Mouse (Mus musculus): ENCODE results near the gene Fbxo48. TPM values are rescaled to one million over a fixed set of nuclear protein-coding genes. Genes with fewer than 3 reads are reported as not detected.
A peak's percentile ranks its signal among the peaks of the same experiment; 100 is the strongest.

Gene Fbxo48
- total and polyA plus RNA-seq, 3 experiments: 6.5 to 10.3 (median 7.0) TPM

DNA sequence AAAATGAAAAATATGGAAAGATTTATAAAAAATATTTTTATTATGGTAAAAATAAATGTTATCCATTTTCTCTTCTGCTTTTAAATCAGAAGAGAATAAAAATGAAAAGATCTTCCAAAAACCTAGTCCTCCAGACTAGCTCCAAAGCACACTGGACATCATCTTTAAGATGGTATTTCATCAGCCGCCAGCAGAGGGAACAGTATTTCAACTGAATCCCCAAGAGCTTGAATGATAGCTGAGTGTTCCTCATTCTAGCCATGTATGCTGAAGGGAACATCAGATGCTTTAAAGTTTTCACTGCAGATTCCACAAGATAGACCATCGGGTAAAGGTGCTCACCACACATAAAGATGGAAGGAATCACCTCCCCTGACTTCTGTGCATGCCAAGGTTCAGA lies 16.6 kb downstream of the Fbxo48 start:
- Histone ChIP-seq H3K27me3 (replicated peaks) (no peaks in the 10 kb centered on the region), H3K9me3 (replicated peaks; ENCODE audit: low read length) (no peaks in the 10 kb centered on the region), H3K36me3 (replicated peaks in 1 of 2; ENCODE audit: control insufficient read depth in 1 of 2, insufficient read depth in 1 of 2, low read length in 1 of 2) (peaks cover 12 to 28% of the 10 kb centered on the region in 2 experiments), H3K27ac (ENCODE audit: insufficient read depth, low read depth) (no peak overlapping the region), H3K4me2 (ENCODE audit: insufficient read depth, low read depth, poor library complexity, severe bottlenecking) (no peak overlapping the region), H3K4me1 (ENCODE audit: control insufficient read depth in 1 of 2, insufficient read depth in 2 of 2) (peaks cover 2 to 26% of the 10 kb centered on the region in 2 experiments; a peak in 2 of 4 replicates), H3K79me2 (replicated peaks; ENCODE audit: control insufficient read depth, extremely low read depth, insufficient read depth, poor library complexity, severe bottlenecking) (no peaks in the 10 kb centered on the region), H3K4me3 (replicated peaks in 1 of 3; ENCODE audit: low read depth in 2 of 3, low read length in 2 of 3, poor library complexity in 1 of 3) (no peak overlapping the region), H3K9ac (ENCODE audit: insufficient read depth, low read depth) (no peak overlapping the region)
- peak; percentile 82 for DNase-seq (ENCODE audit: extremely low read depth)
- TF ChIP-seq NRF1 (IDR thresholded peaks at IDR 0.05; ENCODE audit: low read depth, low read length): no peak
- TF ChIP-seq ZNF384 (IDR thresholded peaks at IDR 0.05; ENCODE audit: low read depth, low read length): no peak
- peak; percentile 98 for TF ChIP-seq SMC3 (IDR thresholded peaks at IDR 0.05; ENCODE audit: low read depth, low read length)
- TF ChIP-seq JUND (conservative IDR thresholded peaks at IDR 0.05; ENCODE audit: low read depth, low read length): peak; percentile 54; the same call in 1 of the 2 replicates
- no peak for TF ChIP-seq KAT2A (IDR thresholded peaks at IDR 0.05; ENCODE audit: insufficient replicate concordance, low read length)
- no peak for TF ChIP-seq TBP (conservative IDR thresholded peaks at IDR 0.05; ENCODE audit: low read depth, low read length)
- TF ChIP-seq MYC (IDR thresholded peaks at IDR 0.05; ENCODE audit: low read depth, low read length): peak; percentile 51; the same call in 1 of the 2 replicates
- no peak for TF ChIP-seq ELF1 (IDR thresholded peaks at IDR 0.05; ENCODE audit: low read depth, low read length)
- TF ChIP-seq GABPA (IDR thresholded peaks at IDR 0.05; ENCODE audit: insufficient replicate concordance, low read depth, low read length): no peak
- TF ChIP-seq TCF12 (IDR thresholded peaks at IDR 0.05; ENCODE audit: low read depth, low read length): no peak
- TF ChIP-seq NELFE (IDR thresholded peaks at IDR 0.05; ENCODE audit: low read depth, low read length): peak; percentile 23; the same call in 1 of the 2 replicates
- TF ChIP-seq PAX5 (IDR thresholded peaks at IDR 0.05; ENCODE audit: low read length): no peak
- TF ChIP-seq RCOR1 (conservative IDR thresholded peaks at IDR 0.05; ENCODE audit: low read depth, low read length): no peak
- no peak for TF ChIP-seq MAFK (IDR thresholded peaks at IDR 0.05; ENCODE audit: insufficient replicate concordance, low read length)
- no peak for TF ChIP-seq MXI1 (IDR thresholded peaks at IDR 0.05; ENCODE audit: low read depth, low read length)
- TF ChIP-seq SIN3A (IDR thresholded peaks at IDR 0.05; ENCODE audit: low read length): 0 out of 2 replicates have a peak, but pooled peaks have one; percentile 8
- TF ChIP-seq RAD21 (IDR thresholded peaks at IDR 0.05; ENCODE audit: low read depth, low read length): peak; percentile 91
- TF ChIP-seq ZC3H11A (IDR thresholded peaks at IDR 0.05; ENCODE audit: low read depth, low read length): peak; percentile 83
- TF ChIP-seq CTCF (conservative IDR thresholded peaks at IDR 0.05 in 1 of 2, IDR thresholded peaks at IDR 0.05 in 1 of 2; ENCODE audit: low read depth in 2 of 2, low read length in 2 of 2): peak; percentile 22 to 92; a peak in 3 of 4 replicates
- no peak for TF ChIP-seq ETS1 (conservative IDR thresholded peaks at IDR 0.05; ENCODE audit: low read depth, low read length)
- TF ChIP-seq USF2 (conservative IDR thresholded peaks at IDR 0.05; ENCODE audit: low read depth, low read length): no peak
- TF ChIP-seq IRF4 (IDR thresholded peaks at IDR 0.05; ENCODE audit: low read depth, low read length): peak; percentile 50
- 0 out of 2 replicates have a peak, but pooled peaks have one; percentile 21 for TF ChIP-seq MEF2A (IDR thresholded peaks at IDR 0.05; ENCODE audit: borderline replicate concordance, low read depth, low read length)
- in situ Hi-C loops (cut with MboI; ENCODE audit: low pct_ligation_motif_present, low pct_unique_long_range_greater_than_20kb, low sequenced_read_pairs): loop anchor here (5.0 kb wide), 1 partner anchor 34 kb away; no protein-coding TSS in a partner anchor
- dilution Hi-C loops (cut with MboI; ENCODE audit: extremely low pct_ligation_motif_present, extremely low pct_unique_long_range_greater_than_20kb, low sequenced_read_pairs): no loop called here
